20 mouse cellular contexts compared by ENCODE assay signal in genomic region chr1:129484266-129485031, GRCm38 (mm10).
DNase-seq lines count a peak whose midpoint lies in the region; ATAC-seq and TF ChIP-seq lines count a peak whose summit lies in the region.
"Had no signal": no experiment of that assay in that cellular context is flagged by ENCODE, and none has a peak within 500 bp of the region (broad histone marks: within the 10 kb centered on the region; RNA-seq: fewer than 3 reads in every experiment).

No protein-coding gene starts in this region.

- no peak overlapping the region for H3K4me2 ChIP-seq in forebrain, postnatal 0 days (ENCODE audit: low read depth)
- no peak overlapping the region for H3K4me2 ChIP-seq in forebrain, embryonic 14.5 days (ENCODE audit: low read length)
- H3K4me2 ChIP-seq: embryonic facial prominence, embryonic 13.5 days; embryonic facial prominence, embryonic 15.5 days; forebrain, embryonic 12.5 days had no signal

- no peak for TF ChIP-seq CTCF in forebrain, postnatal 0 days (IDR thresholded peaks at IDR 0.05; ENCODE audit: low read depth)
- no peak for TF ChIP-seq CTCF in left cerebral cortex, adult 2 months (IDR thresholded peaks at IDR 0.05)

- intact Hi-C loops in left cerebral cortex, adult 2 months (cut with DNase I), result loop anchor here (2.0 to 5.0 kb wide), 4 partner anchors 64 to 607 kb away; partner anchors contain the start of gene Thsd7b

- H3K9me3 ChIP-seq in forebrain, postnatal 0 days (ENCODE audit: low read length), result no peaks in the 10 kb centered on the region
- no peaks in the 10 kb centered on the region for H3K9me3 ChIP-seq in forebrain, embryonic 14.5 days (replicated peaks; ENCODE audit: control insufficient read depth, low read length)
- H3K9me3 ChIP-seq: embryonic facial prominence, embryonic 13.5 days; embryonic facial prominence, embryonic 15.5 days; forebrain, embryonic 10.5 days; forebrain, embryonic 12.5 days had no signal

- no peaks in the 10 kb centered on the region for H3K4me1 ChIP-seq in forebrain, postnatal 0 days (ENCODE audit: insufficient read depth)
- H3K4me1 ChIP-seq in forebrain, embryonic 14.5 days (ENCODE audit: control insufficient read depth, insufficient read depth, low read length), result no peaks in the 10 kb centered on the region
- H3K4me1 ChIP-seq: embryonic facial prominence, embryonic 13.5 days; embryonic facial prominence, embryonic 15.5 days; forebrain, embryonic 10.5 days; forebrain, embryonic 12.5 days had no signal

- peak; percentile 11 for DNase-seq in forebrain, postnatal 0 days
- no peak for DNase-seq in forebrain, embryonic 14.5 days (ENCODE audit: low spot score)
- DNase-seq in left cerebral cortex, adult 11 months (ENCODE audit: low spot score), result peak; percentile 19
- DNase-seq in left cerebral cortex, adult 2 months (ENCODE audit: extremely low spot score in 1 of 2, low spot score in 2 of 2), result no peak
- DNase-seq in brain, adult 2 months (ENCODE audit: low read depth, low spot score), result peak; percentile 53
- peak; percentile 47 for DNase-seq in telencephalon, adult 2 months (ENCODE audit: low read depth, low spot score)
- DNase-seq in layer of hippocampus, adult 9-10 months (ENCODE audit: low spot score), result no peak
- DNase-seq: adrenal gland, adult 2 months; adrenal gland, postnatal 10 days; adrenal gland, postnatal 25 days; cerebellum, adult 11-12 months; cerebellum, adult 8-10 months; cerebellum, adult 9-11 months; cerebellum, postnatal 36 days; embryo, embryonic 11 days had no signal

- no peak overlapping the region for H3K9ac ChIP-seq in forebrain, postnatal 0 days
- H3K9ac ChIP-seq in forebrain, embryonic 14.5 days (ENCODE audit: low read length), result no peak overlapping the region
- H3K9ac ChIP-seq: embryonic facial prominence, embryonic 13.5 days; embryonic facial prominence, embryonic 15.5 days; forebrain, embryonic 12.5 days had no signal

- no peak overlapping the region for H3K27ac ChIP-seq in forebrain, postnatal 0 days (ENCODE audit: low read depth, low read length)
- no peak overlapping the region for H3K27ac ChIP-seq in forebrain, embryonic 14.5 days (ENCODE audit: low read depth, low read length)
- no peak overlapping the region for H3K27ac ChIP-seq in left cerebral cortex, adult 2 months
- H3K27ac ChIP-seq: embryonic facial prominence, embryonic 13.5 days; embryonic facial prominence, embryonic 15.5 days; forebrain, embryonic 10.5 days; forebrain, embryonic 12.5 days had no signal

- H3K4me3 ChIP-seq in forebrain, postnatal 0 days (ENCODE audit: low read depth, low read length), result no peak overlapping the region
- H3K4me3 ChIP-seq in forebrain, embryonic 14.5 days (ENCODE audit: low read depth, low read length), result no peak overlapping the region
- no peak overlapping the region for H3K4me3 ChIP-seq in left cerebral cortex, adult 2 months
- H3K4me3 ChIP-seq: embryonic facial prominence, embryonic 13.5 days; embryonic facial prominence, embryonic 15.5 days; erythroblast, embryonic 14.5 days; forebrain, embryonic 10.5 days; forebrain, embryonic 12.5 days had no signal

- ATAC-seq in forebrain, postnatal 0 days, result peak; percentile 20; the same call in 1 of the 2 replicates
- ATAC-seq in forebrain, embryonic 14.5 days, result no peak

- H3K36me3 ChIP-seq in forebrain, postnatal 0 days (ENCODE audit: insufficient read depth), result no peaks in the 10 kb centered on the region
- H3K36me3 ChIP-seq in forebrain, embryonic 14.5 days (ENCODE audit: control insufficient read depth, insufficient read depth, low read length), result no peaks in the 10 kb centered on the region
- H3K36me3 ChIP-seq: embryonic facial prominence, embryonic 13.5 days; embryonic facial prominence, embryonic 15.5 days; forebrain, embryonic 10.5 days; forebrain, embryonic 12.5 days had no signal

- 52% methylated on average over 5 of the region's 5 CpGs for whole genome bisulfite sequencing in forebrain, postnatal 0 days
- 75% methylated on average over 5 of the region's 5 CpGs for WGBS in forebrain, embryonic 14.5 days

- no peaks in the 10 kb centered on the region for H3K27me3 ChIP-seq in forebrain, postnatal 0 days (ENCODE audit: insufficient read depth, low read length)
- no peaks in the 10 kb centered on the region for H3K27me3 ChIP-seq in forebrain, embryonic 14.5 days (replicated peaks; ENCODE audit: control insufficient read depth, insufficient read depth, low read length)
- H3K27me3 ChIP-seq: embryonic facial prominence, embryonic 13.5 days; embryonic facial prominence, embryonic 15.5 days; forebrain, embryonic 12.5 days had no signal

Comparison
In these comparisons a context has a peak if more than half of its experiments do, and no peak if none do; other contexts are left out.
1. DNase-seq: peak in forebrain, postnatal 0 days (single experiment), left cerebral cortex, adult 11 months (single experiment), brain, adult 2 months (single experiment) and telencephalon, adult 2 months (single experiment); none in forebrain, embryonic 14.5 days (single experiment), left cerebral cortex, adult 2 months (0 of 2) and layer of hippocampus, adult 9-10 months (single experiment).